Mouse (Mus musculus): ENCODE data around the gene Ddx17. TPM values are rescaled to one million over a fixed set of nuclear protein-coding genes. Genes with fewer than 3 reads are reported as not detected.

Ddx17 gene
- polyA plus RNA-seq, 2 experiments, result 13.9 to 104 TPM

DNA sequence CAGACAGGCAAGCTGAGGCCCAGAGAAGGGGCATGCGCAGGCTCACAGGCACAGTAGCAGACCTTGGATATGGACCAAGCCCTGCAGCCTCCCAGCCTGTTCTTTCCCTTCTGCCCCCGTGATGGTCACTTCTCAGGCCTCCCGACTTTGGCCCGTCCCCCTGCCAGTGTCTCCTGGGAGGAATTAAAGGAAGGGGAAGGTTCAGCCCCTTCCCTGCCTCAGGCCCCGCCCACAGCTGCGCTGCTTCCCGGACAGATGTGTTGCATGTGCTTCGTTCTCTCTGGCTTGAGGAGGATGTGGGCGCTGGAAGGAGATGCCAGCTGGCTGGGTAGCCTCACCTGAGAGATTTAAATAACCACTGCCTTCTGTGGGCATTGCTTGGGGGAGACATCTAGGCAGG is 32.6 kb downstream of the Ddx17 start:
- H3K27ac ChIP-seq, result no peak overlapping the region
- H3K36me3 ChIP-seq (replicated peaks; ENCODE audit: control insufficient read depth, insufficient read depth, low read depth), result no peaks in the 10 kb centered on the region
- ATAC-seq (ENCODE audit: insufficient read depth) (no peak), DNase-seq (ENCODE audit: low read depth in 3 of 3, low spot score in 3 of 3) (no peak)
- H3K9me3 ChIP-seq (ENCODE audit: control insufficient read depth, low read length), result no peaks in the 10 kb centered on the region
- H3K4me3 ChIP-seq (ENCODE audit: insufficient read depth in 1 of 2, low read depth in 2 of 2, low read length in 2 of 2), result no peak overlapping the region
- H3K9ac ChIP-seq (replicated peaks), result no peak overlapping the region
- 14% methylated on average over 9 of the region's 9 CpGs for WGBS (ENCODE audit: insufficient replicate concordance)
- H3K4me1 ChIP-seq (replicated peaks; ENCODE audit: control insufficient read depth in 2 of 2, insufficient read depth in 2 of 2, low read length in 1 of 2), result peaks cover 2% of the 10 kb centered on the region in 2 experiments
- TF ChIP-seq EP300 (IDR thresholded peaks at IDR 0.05; ENCODE audit: low read depth), result no peak
- no peak for TF ChIP-seq CTCF (IDR thresholded peaks at IDR 0.05; ENCODE audit: low read depth)
- H3K4me2 ChIP-seq (ENCODE audit: low read depth), result no peak overlapping the region
- H3K27me3 ChIP-seq (ENCODE audit: control insufficient read depth, insufficient read depth, low read length), result peaks cover 83% of the 10 kb centered on the region

DNA sequence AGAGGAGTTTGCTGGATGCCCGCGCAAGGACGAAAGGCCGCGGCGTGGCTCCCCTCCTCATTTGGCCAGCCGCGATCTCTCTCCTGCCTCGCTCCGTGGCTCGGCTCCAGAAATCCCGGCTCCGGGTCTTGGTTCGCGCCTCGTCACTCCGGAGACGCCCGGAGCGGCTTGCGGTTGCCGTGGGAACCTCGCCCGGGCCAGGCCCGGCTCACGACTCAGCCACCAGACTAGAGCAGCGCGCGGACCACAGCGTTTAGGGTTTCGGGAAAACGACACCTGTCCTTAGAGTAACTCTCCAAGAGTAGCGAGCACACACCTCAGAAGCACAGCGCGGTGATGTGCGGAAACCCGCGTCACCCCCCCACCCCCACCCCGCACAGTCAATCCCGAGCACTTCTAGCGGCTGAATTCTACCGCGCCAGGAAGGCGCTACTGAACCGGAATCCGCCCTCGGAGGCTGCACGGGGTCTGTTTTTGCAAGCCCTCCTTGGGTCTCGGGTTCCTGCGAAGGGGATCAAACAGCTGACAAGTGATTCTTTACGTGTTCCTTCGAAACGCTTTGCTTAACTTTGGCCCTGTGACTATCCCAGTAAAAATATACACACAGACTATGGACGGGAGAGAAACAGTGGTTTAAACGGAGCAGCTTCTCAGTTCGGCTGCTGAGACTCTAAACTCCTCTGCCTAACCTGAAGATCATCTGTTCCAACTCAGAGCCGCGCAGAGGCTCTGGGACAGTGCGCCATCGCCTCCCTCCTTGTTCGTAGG is 34.8 kb downstream of the Ddx17 start:
- Histone ChIP-seq H3K9me3 (ENCODE audit: control insufficient read depth, low read length) (no peaks in the 10 kb centered on the region), H3K27me3 (ENCODE audit: control insufficient read depth, insufficient read depth, low read length) (peaks cover 82% of the 10 kb centered on the region), H3K36me3 (replicated peaks; ENCODE audit: control insufficient read depth, insufficient read depth, low read depth) (no peaks in the 10 kb centered on the region), H3K4me1 (replicated peaks; ENCODE audit: control insufficient read depth in 2 of 2, insufficient read depth in 2 of 2, low read length in 1 of 2) (no peaks in the 10 kb centered on the region), H3K4me2 (ENCODE audit: low read depth) (peak overlapping the region; percentile 42), H3K27ac (no peak overlapping the region), H3K9ac (replicated peaks) (no peak overlapping the region), H3K4me3 (ENCODE audit: insufficient read depth in 1 of 2, low read depth in 2 of 2, low read length in 2 of 2) (peak overlapping the region in 1 of 2 experiments; percentile 6; a peak in 1 of 4 replicates)
- no peak for DNase-seq (ENCODE audit: low read depth in 3 of 3, low spot score in 3 of 3)
- no peak for TF ChIP-seq CTCF (IDR thresholded peaks at IDR 0.05; ENCODE audit: low read depth)
- TF ChIP-seq EP300 (IDR thresholded peaks at IDR 0.05; ENCODE audit: low read depth), result no peak
- WGBS (ENCODE audit: insufficient replicate concordance), result 3% methylated on average over 60 of the region's 61 CpGs
- ATAC-seq (ENCODE audit: insufficient read depth), result no peak

GRCm38 (mm10) chr15:79510425-79510824 is 36.1 kb downstream of the Ddx17 start:
- DNase-seq (ENCODE audit: low read depth in 3 of 3, low spot score in 3 of 3), result no peak
- no peak overlapping the region for H3K4me3 ChIP-seq (ENCODE audit: insufficient read depth in 1 of 2, low read depth in 2 of 2, low read length in 2 of 2)
- no peaks in the 10 kb centered on the region for H3K4me1 ChIP-seq (replicated peaks; ENCODE audit: control insufficient read depth in 2 of 2, insufficient read depth in 2 of 2, low read length in 1 of 2)
- H3K9ac ChIP-seq (replicated peaks), result no peak overlapping the region
- no peak overlapping the region for H3K4me2 ChIP-seq (ENCODE audit: low read depth)
- no peaks in the 10 kb centered on the region for H3K36me3 ChIP-seq (replicated peaks; ENCODE audit: control insufficient read depth, insufficient read depth, low read depth)
- H3K27me3 ChIP-seq (ENCODE audit: control insufficient read depth, insufficient read depth, low read length), result peaks cover 82% of the 10 kb centered on the region
- 57% methylated on average over 7 of the region's 7 CpGs for WGBS (ENCODE audit: insufficient replicate concordance)
- ATAC-seq (ENCODE audit: insufficient read depth), result no peak
- TF ChIP-seq EP300 (IDR thresholded peaks at IDR 0.05; ENCODE audit: low read depth) (no peak), CTCF (IDR thresholded peaks at IDR 0.05; ENCODE audit: low read depth) (no peak)
- no peaks in the 10 kb centered on the region for H3K9me3 ChIP-seq (ENCODE audit: control insufficient read depth, low read length)
- no peak overlapping the region for H3K27ac ChIP-seq

- H3K4me2 ChIP-seq (ENCODE audit: low read depth), result no peak overlapping the region
- H3K9me3 ChIP-seq (ENCODE audit: control insufficient read depth, low read length), result no peaks in the 10 kb centered on the region
- TF ChIP-seq CTCF (IDR thresholded peaks at IDR 0.05; ENCODE audit: low read depth) (no peak), EP300 (IDR thresholded peaks at IDR 0.05; ENCODE audit: low read depth) (no peak)
- no peaks in the 10 kb centered on the region for H3K36me3 ChIP-seq (replicated peaks; ENCODE audit: control insufficient read depth, insufficient read depth, low read depth)
- no peak for ATAC-seq (ENCODE audit: insufficient read depth)
- H3K27me3 ChIP-seq (ENCODE audit: control insufficient read depth, insufficient read depth, low read length), result peaks cover 82% of the 10 kb centered on the region
- no peaks in the 10 kb centered on the region for H3K4me1 ChIP-seq (replicated peaks; ENCODE audit: control insufficient read depth in 2 of 2, insufficient read depth in 2 of 2, low read length in 1 of 2)
- H3K4me3 ChIP-seq (ENCODE audit: insufficient read depth in 1 of 2, low read depth in 2 of 2, low read length in 2 of 2), result no peak overlapping the region
- DNase-seq (ENCODE audit: low read depth in 3 of 3, low spot score in 3 of 3), result no peak
- H3K27ac ChIP-seq, result no peak overlapping the region
- 25% methylated on average over 6 of the region's 6 CpGs for WGBS (ENCODE audit: insufficient replicate concordance)
- H3K9ac ChIP-seq (replicated peaks), result no peak overlapping the region
Observed at GRCm38 (mm10) chr15:79509998-79510397, 36.5 kb downstream of the Ddx17 start.

DNA sequence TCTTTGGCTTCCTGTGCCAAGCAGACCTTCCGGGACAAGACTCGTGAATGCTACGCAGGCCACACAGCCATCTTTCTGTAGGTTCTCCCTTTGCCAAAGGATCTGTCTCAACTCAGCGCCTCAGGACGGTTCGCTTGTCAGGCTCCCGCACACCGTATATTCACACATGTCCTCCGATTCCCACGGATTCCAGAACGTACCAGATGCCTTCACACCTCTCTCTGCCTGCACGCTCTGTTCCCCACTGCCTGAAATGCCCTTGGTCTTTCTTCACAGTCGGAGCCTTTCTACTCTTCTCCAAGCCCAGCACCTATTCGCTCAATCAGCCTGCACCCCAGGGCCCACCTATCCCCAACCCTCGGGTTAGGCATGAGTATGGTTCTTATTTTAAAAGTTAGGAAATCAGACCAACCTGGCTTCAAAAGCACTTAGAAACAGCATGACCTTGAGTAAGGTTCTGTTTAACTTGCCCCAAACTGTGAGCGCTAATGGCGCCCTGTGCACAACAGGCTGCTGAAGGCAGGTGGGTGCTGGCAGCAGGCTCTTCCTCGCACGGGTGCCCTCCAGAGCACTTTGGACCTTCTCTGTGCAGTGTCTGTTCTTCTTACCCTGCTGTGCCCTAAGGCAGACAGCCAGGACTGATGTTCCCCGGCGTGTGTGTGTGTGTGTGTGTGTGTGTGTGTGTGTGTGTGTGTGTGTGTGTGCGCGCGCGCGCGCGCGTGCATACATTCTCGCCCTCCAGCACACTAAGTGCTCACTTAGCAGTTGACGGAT is 39.3 kb downstream of the Ddx17 start:
- Histone ChIP-seq H3K9me3 (ENCODE audit: control insufficient read depth, low read length) (no peaks in the 10 kb centered on the region), H3K36me3 (replicated peaks; ENCODE audit: control insufficient read depth, insufficient read depth, low read depth) (no peaks in the 10 kb centered on the region), H3K27me3 (ENCODE audit: control insufficient read depth, insufficient read depth, low read length) (peaks cover 81% of the 10 kb centered on the region), H3K4me3 (ENCODE audit: insufficient read depth in 1 of 2, low read depth in 2 of 2, low read length in 2 of 2) (no peak overlapping the region), H3K4me2 (ENCODE audit: low read depth) (no peak overlapping the region), H3K4me1 (replicated peaks; ENCODE audit: control insufficient read depth in 2 of 2, insufficient read depth in 2 of 2, low read length in 1 of 2) (no peaks in the 10 kb centered on the region), H3K9ac (replicated peaks) (no peak overlapping the region), H3K27ac (no peak overlapping the region)
- ATAC-seq (ENCODE audit: insufficient read depth), result no peak
- TF ChIP-seq EP300 (IDR thresholded peaks at IDR 0.05; ENCODE audit: low read depth) (no peak), CTCF (IDR thresholded peaks at IDR 0.05; ENCODE audit: low read depth) (no peak)
- 44% methylated on average over 31 of the region's 31 CpGs for WGBS (ENCODE audit: insufficient replicate concordance)
- DNase-seq (ENCODE audit: low read depth in 3 of 3, low spot score in 3 of 3), result no peak

Measured in liver, embryonic 14.5 days (tissue).